Mouse (Mus musculus): ENCODE measurements around the gene Set. TPM values are rescaled to one million over a fixed set of nuclear protein-coding genes. Genes with fewer than 3 reads are reported as not detected.

Set gene
- polyA plus RNA-seq, 1 experiment from 2014 or later: 688 TPM

GRCm38 (mm10) chr2:30092280-30092918 is 35.2 kb downstream of the Set start:
- Histone ChIP-seq H3K9ac (ENCODE audit: low read depth, low read length) (no peak overlapping the region; the same call in 1 of the 2 replicates), H3K4me1 (replicated peaks; ENCODE audit: control insufficient read depth, insufficient read depth, low read length) (no peaks in the 10 kb centered on the region; the same call in 1 of the 2 replicates), H3K36me3 (ENCODE audit: control insufficient read depth, insufficient read depth, low read length) (no peaks in the 10 kb centered on the region), H3K27me3 (ENCODE audit: control insufficient read depth, insufficient read depth, low read length) (no peaks in the 10 kb centered on the region), H3K9me3 (ENCODE audit: control insufficient read depth, low read length) (no peaks in the 10 kb centered on the region), H3K27ac (ENCODE audit: low read depth, low read length) (no peak overlapping the region), H3K4me3 (ENCODE audit: low read depth, low read length) (no peak overlapping the region; the same call in 1 of the 2 replicates), H3K4me2 (replicated peaks; ENCODE audit: low read depth, low read length) (peak overlapping the region; percentile 75; the same call in 1 of the 2 replicates)
- whole genome bisulfite sequencing: 48% methylated on average over 6 of the region's 6 CpGs
- ATAC-seq (ENCODE audit: low FRiP score) (no peak), DNase-seq (ENCODE audit: low spot score) (peak; percentile 4)

- no peaks in the 10 kb centered on the region; the same call in 1 of the 2 replicates for H3K4me1 ChIP-seq (replicated peaks; ENCODE audit: control insufficient read depth, insufficient read depth, low read length)
- WGBS: 0% methylated on average over 43 of the region's 51 CpGs
- H3K4me2 ChIP-seq (replicated peaks; ENCODE audit: low read depth, low read length): peak within 1 kb of the TSS; percentile 75
- no peaks in the 10 kb centered on the region for H3K36me3 ChIP-seq (ENCODE audit: control insufficient read depth, insufficient read depth, low read length)
- peak within 1 kb of the TSS; percentile 60 for H3K9ac ChIP-seq (ENCODE audit: low read depth, low read length)
- H3K4me3 ChIP-seq (ENCODE audit: low read depth, low read length): peak within 1 kb of the TSS; percentile 63
- ATAC-seq (ENCODE audit: low FRiP score) (peak; percentile 93), DNase-seq (ENCODE audit: low spot score) (peak; percentile 89)
- H3K27me3 ChIP-seq (ENCODE audit: control insufficient read depth, insufficient read depth, low read length): no peaks in the 10 kb centered on the region
- H3K27ac ChIP-seq (ENCODE audit: low read depth, low read length): no peak within 1 kb of the TSS
- no peaks in the 10 kb centered on the region for H3K9me3 ChIP-seq (ENCODE audit: control insufficient read depth, low read length)
These were observed 36.5 kb downstream of the Set start, which contains the start of gene Zdhhc12 for GRCm38 (mm10) chr2:30093471-30094207. Zdhhc12 (minus strand) TSS chr2:30093648.

DNA sequence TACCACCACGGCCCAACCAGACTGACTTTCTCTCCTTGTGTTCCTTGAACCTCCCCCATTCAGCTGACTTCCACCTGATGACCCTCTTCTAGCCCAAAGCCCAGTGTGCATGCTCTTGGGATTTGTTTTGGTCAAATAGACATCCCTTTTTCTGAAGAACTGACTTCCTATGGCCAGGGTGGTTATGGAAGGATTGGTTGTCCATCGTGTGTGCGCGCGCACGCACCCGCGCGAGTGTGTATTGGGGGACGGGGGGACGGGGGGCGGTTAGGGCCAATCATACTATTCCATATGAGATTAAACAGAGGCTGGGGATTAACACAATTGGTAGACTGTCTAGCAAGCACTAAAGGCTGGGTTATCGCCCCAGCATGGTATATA is 37.0 kb downstream of the Set start:
- peak overlapping the region; percentile 75 for H3K4me2 ChIP-seq (replicated peaks; ENCODE audit: low read depth, low read length)
- no peak overlapping the region for H3K27ac ChIP-seq (ENCODE audit: low read depth, low read length)
- no peaks in the 10 kb centered on the region for H3K9me3 ChIP-seq (ENCODE audit: control insufficient read depth, low read length)
- 2% methylated on average over 13 of the region's 13 CpGs for WGBS
- peak overlapping the region; percentile 63 for H3K4me3 ChIP-seq (ENCODE audit: low read depth, low read length)
- no peaks in the 10 kb centered on the region; the same call in 1 of the 2 replicates for H3K4me1 ChIP-seq (replicated peaks; ENCODE audit: control insufficient read depth, insufficient read depth, low read length)
- peak overlapping the region; percentile 60 for H3K9ac ChIP-seq (ENCODE audit: low read depth, low read length)
- DNase-seq (ENCODE audit: low spot score) (peak; percentile 29), ATAC-seq (ENCODE audit: low FRiP score) (no peak)
- no peaks in the 10 kb centered on the region for H3K36me3 ChIP-seq (ENCODE audit: control insufficient read depth, insufficient read depth, low read length)
- H3K27me3 ChIP-seq (ENCODE audit: control insufficient read depth, insufficient read depth, low read length): no peaks in the 10 kb centered on the region

GRCm38 (mm10) chr2:30095882-30096527 is 38.8 kb downstream of the Set start:
- WGBS: 79% methylated on average over 2 of the region's 2 CpGs
- Histone ChIP-seq H3K36me3 (ENCODE audit: control insufficient read depth, insufficient read depth, low read length) (no peaks in the 10 kb centered on the region), H3K9ac (ENCODE audit: low read depth, low read length) (no peak overlapping the region), H3K9me3 (ENCODE audit: control insufficient read depth, low read length) (no peaks in the 10 kb centered on the region), H3K4me1 (replicated peaks; ENCODE audit: control insufficient read depth, insufficient read depth, low read length) (no peaks in the 10 kb centered on the region; the same call in 1 of the 2 replicates), H3K4me2 (replicated peaks; ENCODE audit: low read depth, low read length) (no peak overlapping the region), H3K27me3 (ENCODE audit: control insufficient read depth, insufficient read depth, low read length) (no peaks in the 10 kb centered on the region), H3K27ac (ENCODE audit: low read depth, low read length) (no peak overlapping the region), H3K4me3 (ENCODE audit: low read depth, low read length) (no peak overlapping the region)
- ATAC-seq (ENCODE audit: low FRiP score) (no peak), DNase-seq (ENCODE audit: low spot score) (peak; percentile 55)

- H3K4me2 ChIP-seq (replicated peaks; ENCODE audit: low read depth, low read length): no peak overlapping the region
- no peak overlapping the region for H3K27ac ChIP-seq (ENCODE audit: low read depth, low read length)
- H3K27me3 ChIP-seq (ENCODE audit: control insufficient read depth, insufficient read depth, low read length): no peaks in the 10 kb centered on the region
- no peak for ATAC-seq (ENCODE audit: low FRiP score)
- no peaks in the 10 kb centered on the region for H3K9me3 ChIP-seq (ENCODE audit: control insufficient read depth, low read length)
- H3K36me3 ChIP-seq (ENCODE audit: control insufficient read depth, insufficient read depth, low read length): no peaks in the 10 kb centered on the region
- H3K4me3 ChIP-seq (ENCODE audit: low read depth, low read length): no peak overlapping the region
- WGBS: 75% methylated on average over 4 of the region's 4 CpGs
- DNase-seq (ENCODE audit: low spot score): no peak
- H3K4me1 ChIP-seq (replicated peaks; ENCODE audit: control insufficient read depth, insufficient read depth, low read length): no peaks in the 10 kb centered on the region
- H3K9ac ChIP-seq (ENCODE audit: low read depth, low read length): no peak overlapping the region
These were observed 43.0 kb downstream of the Set start for GRCm38 (mm10) chr2:30100214-30100613.

- no peak overlapping the region for H3K4me3 ChIP-seq (ENCODE audit: low read depth, low read length)
- no peak overlapping the region for H3K4me2 ChIP-seq (replicated peaks; ENCODE audit: low read depth, low read length)
- no peaks in the 10 kb centered on the region for H3K9me3 ChIP-seq (ENCODE audit: control insufficient read depth, low read length)
- H3K9ac ChIP-seq (ENCODE audit: low read depth, low read length): no peak overlapping the region
- H3K4me1 ChIP-seq (replicated peaks; ENCODE audit: control insufficient read depth, insufficient read depth, low read length): no peaks in the 10 kb centered on the region
- ATAC-seq (ENCODE audit: low FRiP score): no peak
- no peaks in the 10 kb centered on the region for H3K27me3 ChIP-seq (ENCODE audit: control insufficient read depth, insufficient read depth, low read length)
- DNase-seq (ENCODE audit: low spot score): peak; percentile 68
- peaks cover 4% of the 10 kb centered on the region; the same call in 1 of the 2 replicates for H3K36me3 ChIP-seq (ENCODE audit: control insufficient read depth, insufficient read depth, low read length)
- no peak overlapping the region for H3K27ac ChIP-seq (ENCODE audit: low read depth, low read length)
These were observed 49.2 kb downstream of the Set start for GRCm38 (mm10) chr2:30106364-30106763.

GRCm38 (mm10) chr2:30107646-30108045 is 50.5 kb downstream of the Set start:
- no peaks in the 10 kb centered on the region for H3K27me3 ChIP-seq (ENCODE audit: control insufficient read depth, insufficient read depth, low read length)
- peaks cover 4% of the 10 kb centered on the region; the same call in 1 of the 2 replicates for H3K36me3 ChIP-seq (ENCODE audit: control insufficient read depth, insufficient read depth, low read length)
- DNase-seq (ENCODE audit: low spot score): no peak
- H3K4me2 ChIP-seq (replicated peaks; ENCODE audit: low read depth, low read length): no peak overlapping the region
- no peaks in the 10 kb centered on the region for H3K4me1 ChIP-seq (replicated peaks; ENCODE audit: control insufficient read depth, insufficient read depth, low read length)
- no peaks in the 10 kb centered on the region for H3K9me3 ChIP-seq (ENCODE audit: control insufficient read depth, low read length)
- H3K4me3 ChIP-seq (ENCODE audit: low read depth, low read length): no peak overlapping the region
- no peak overlapping the region for H3K9ac ChIP-seq (ENCODE audit: low read depth, low read length)
- H3K27ac ChIP-seq (ENCODE audit: low read depth, low read length): no peak overlapping the region
- ATAC-seq (ENCODE audit: low FRiP score): no peak
- WGBS: 97% methylated on average over 5 of the region's 5 CpGs

- ATAC-seq (ENCODE audit: low FRiP score) (no peak), DNase-seq (ENCODE audit: low spot score) (no peak)
- H3K36me3 ChIP-seq (ENCODE audit: control insufficient read depth, insufficient read depth, low read length): peaks cover 4% of the 10 kb centered on the region; the same call in 1 of the 2 replicates
- H3K27ac ChIP-seq (ENCODE audit: low read depth, low read length): no peak overlapping the region
- H3K4me3 ChIP-seq (ENCODE audit: low read depth, low read length): no peak overlapping the region
- no peaks in the 10 kb centered on the region for H3K27me3 ChIP-seq (ENCODE audit: control insufficient read depth, insufficient read depth, low read length)
- WGBS: 89% methylated on average over 4 of the region's 4 CpGs
- no peak overlapping the region for H3K4me2 ChIP-seq (replicated peaks; ENCODE audit: low read depth, low read length)
- H3K4me1 ChIP-seq (replicated peaks; ENCODE audit: control insufficient read depth, insufficient read depth, low read length): no peaks in the 10 kb centered on the region
- no peak overlapping the region for H3K9ac ChIP-seq (ENCODE audit: low read depth, low read length)
- H3K9me3 ChIP-seq (ENCODE audit: control insufficient read depth, low read length): no peaks in the 10 kb centered on the region
These were observed 51.1 kb downstream of the Set start for GRCm38 (mm10) chr2:30108260-30108659.

Data from hindbrain, embryonic 11.5 days (tissue).